Mouse (Mus musculus) erythroid progenitor cell, adult 5-6 weeks (primary cell): ENCODE results near the gene Gm7029. TPM values are rescaled to one million over a fixed set of nuclear protein-coding genes. Genes with fewer than 3 reads are reported as not detected.

Experiments used
- total RNA-seq, 2 experiments: library from RNA; stranded (forward) in 1 of 2; stranded (reverse) in 1 of 2; fragments of 150-400 nt in 1 of 2; fragments of 186-747, 209-891 nt in 1 of 2; gene quantifications; 2 replicates each; pipeline versions ENCODE4 v1.2.3 to v1.2.4; 2015 to 2017; ENCODE audit warnings: low replicate concordance in 2 of 2

Gene Gm7029
- total RNA-seq, 2 experiments from 2014 or later = not detected

Other genes starting within 250 kb of the Gm7029 start
- 31.4 and 36.5 TPM in 2 replicates for gene Zfp414, start 244.7 kb upstream of the Gm7029 start, total RNA-seq (2015; ENCODE audit: low replicate concordance)
- 22.3 and 28.9 TPM in 2 replicates for gene Zfp414, start 244.7 kb upstream of the Gm7029 start, total RNA-seq (2017; ENCODE audit: low replicate concordance)
- 5.4 and 7.6 TPM in 2 replicates for gene Pram1, start 235.8 kb upstream of the Gm7029 start, total RNA-seq (2015; ENCODE audit: low replicate concordance)
- 5.4 and 12.7 TPM in 2 replicates for gene Pram1, start 235.8 kb upstream of the Gm7029 start, total RNA-seq (2017; ENCODE audit: low replicate concordance)
- gene Hnrnpm, start 187.0 kb upstream of the Gm7029 start, total RNA-seq (2015; ENCODE audit: low replicate concordance) = 585 and 697 TPM in 2 replicates
- gene Hnrnpm, start 187.0 kb upstream of the Gm7029 start, total RNA-seq (2017; ENCODE audit: low replicate concordance) = 520 and 703 TPM in 2 replicates
- gene March2, start 155.2 kb upstream of the Gm7029 start, total RNA-seq (2015; ENCODE audit: low replicate concordance) = 409 and 494 TPM in 2 replicates
- gene March2, start 155.2 kb upstream of the Gm7029 start, total RNA-seq (2017; ENCODE audit: low replicate concordance) = 312 and 414 TPM in 2 replicates
- 59.1 and 87.6 TPM in 2 replicates for gene Rab11b, start 113.3 kb upstream of the Gm7029 start, total RNA-seq (2015; ENCODE audit: low replicate concordance)
- gene Rab11b, start 113.3 kb upstream of the Gm7029 start, total RNA-seq (2017; ENCODE audit: low replicate concordance) = 42.6 and 46.8 TPM in 2 replicates
- gene Angptl4, start 92.0 kb upstream of the Gm7029 start, total RNA-seq (2015; ENCODE audit: low replicate concordance) = 0.36 and 0.84 TPM in 2 replicates
- gene Angptl4, start 92.0 kb upstream of the Gm7029 start, total RNA-seq (2017; ENCODE audit: low replicate concordance) = 0.77 TPM in 1 of 2 replicates, not detected in the other
- 5.0 TPM in 1 of 2 replicates, not detected in the other for gene Kank3, start 63.3 kb upstream of the Gm7029 start, total RNA-seq (2015; ENCODE audit: low replicate concordance)
- 2.7 TPM in 1 of 2 replicates, not detected in the other for gene Kank3, start 63.3 kb upstream of the Gm7029 start, total RNA-seq (2017; ENCODE audit: low replicate concordance)
- gene Rps28, start 49.3 kb upstream of the Gm7029 start, total RNA-seq (2015; ENCODE audit: low replicate concordance) = 383 and 392 TPM in 2 replicates
- 429 and 508 TPM in 2 replicates for gene Rps28, start 49.3 kb upstream of the Gm7029 start, total RNA-seq (2017; ENCODE audit: low replicate concordance)
- gene Ndufa7, start 49.3 kb upstream of the Gm7029 start, total RNA-seq (2015; ENCODE audit: low replicate concordance) = 95.5 and 109 TPM in 2 replicates
- gene Ndufa7, start 49.3 kb upstream of the Gm7029 start, total RNA-seq (2017; ENCODE audit: low replicate concordance) = 42.4 and 46.1 TPM in 2 replicates
- gene Cd320, start 30.7 kb upstream of the Gm7029 start, total RNA-seq (2015; ENCODE audit: low replicate concordance) = 2.9 TPM in 1 of 2 replicates, not detected in the other
- gene Cd320, start 30.7 kb upstream of the Gm7029 start, total RNA-seq (2017; ENCODE audit: low replicate concordance) = 0.39 TPM in 1 of 2 replicates, not detected in the other
- 89.3 and 150 TPM in 2 replicates for gene Kifc1, start 16.8 kb downstream of the Gm7029 start, total RNA-seq (2015; ENCODE audit: low replicate concordance)
- gene Kifc1, start 16.8 kb downstream of the Gm7029 start, total RNA-seq (2017; ENCODE audit: low replicate concordance) = 479 and 506 TPM in 2 replicates
- gene Platr17, start 31.3 kb downstream of the Gm7029 start, total RNA-seq (2015; ENCODE audit: low replicate concordance) = not detected in 2 replicates
- gene Platr17, start 31.3 kb downstream of the Gm7029 start, total RNA-seq (2017; ENCODE audit: low replicate concordance) = not detected in 2 replicates
- gene Daxx, start 35.6 kb downstream of the Gm7029 start, total RNA-seq (2015; ENCODE audit: low replicate concordance) = 18.0 and 23.9 TPM in 2 replicates
- 23.4 and 29.3 TPM in 2 replicates for gene Daxx, start 35.6 kb downstream of the Gm7029 start, total RNA-seq (2017; ENCODE audit: low replicate concordance)
- gene Tapbp, start 42.1 kb downstream of the Gm7029 start, total RNA-seq (2015; ENCODE audit: low replicate concordance) = 86.1 and 88.4 TPM in 2 replicates
- 88.8 and 97.2 TPM in 2 replicates for gene Tapbp, start 42.1 kb downstream of the Gm7029 start, total RNA-seq (2017; ENCODE audit: low replicate concordance)
- gene Zbtb22, start 42.1 kb downstream of the Gm7029 start, total RNA-seq (2015; ENCODE audit: low replicate concordance) = 11.7 and 23.8 TPM in 2 replicates
- gene Zbtb22, start 42.1 kb downstream of the Gm7029 start, total RNA-seq (2017; ENCODE audit: low replicate concordance) = 20.3 and 28.8 TPM in 2 replicates
- 8.6 and 13.4 TPM in 2 replicates for gene Rgl2, start 55.7 kb downstream of the Gm7029 start, total RNA-seq (2015; ENCODE audit: low replicate concordance)
- gene Rgl2, start 55.7 kb downstream of the Gm7029 start, total RNA-seq (2017; ENCODE audit: low replicate concordance) = 11.3 and 29.0 TPM in 2 replicates
- gene Pfdn6, start 66.5 kb downstream of the Gm7029 start, total RNA-seq (2015; ENCODE audit: low replicate concordance) = 52.0 and 68.1 TPM in 2 replicates
- gene Pfdn6, start 66.5 kb downstream of the Gm7029 start, total RNA-seq (2017; ENCODE audit: low replicate concordance) = 40.0 and 109 TPM in 2 replicates
- gene Wdr46, start 66.8 kb downstream of the Gm7029 start, total RNA-seq (2015; ENCODE audit: low replicate concordance) = 3.6 and 11.3 TPM in 2 replicates
- gene Wdr46, start 66.8 kb downstream of the Gm7029 start, total RNA-seq (2017; ENCODE audit: low replicate concordance) = 4.6 and 8.2 TPM in 2 replicates
- not detected in 2 replicates for gene B3galt4, start 77.7 kb downstream of the Gm7029 start, total RNA-seq (2015; ENCODE audit: low replicate concordance)
- 0.26 and 2.8 TPM in 2 replicates for gene B3galt4, start 77.7 kb downstream of the Gm7029 start, total RNA-seq (2017; ENCODE audit: low replicate concordance)
- gene Vps52, start 82.0 kb downstream of the Gm7029 start, total RNA-seq (2015; ENCODE audit: low replicate concordance) = 8.0 and 18.4 TPM in 2 replicates
- 11.5 and 17.8 TPM in 2 replicates for gene Vps52, start 82.0 kb downstream of the Gm7029 start, total RNA-seq (2017; ENCODE audit: low replicate concordance)
- 779 and 808 TPM in 2 replicates for gene Rps18, start 82.2 kb downstream of the Gm7029 start, total RNA-seq (2015; ENCODE audit: low replicate concordance)
- 194 and 380 TPM in 2 replicates for gene Rps18, start 82.2 kb downstream of the Gm7029 start, total RNA-seq (2017; ENCODE audit: low replicate concordance)
- gene H2-K1, start 126.5 kb downstream of the Gm7029 start, total RNA-seq (2015; ENCODE audit: low replicate concordance) = 315 and 400 TPM in 2 replicates
- 167 and 182 TPM in 2 replicates for gene H2-K1, start 126.5 kb downstream of the Gm7029 start, total RNA-seq (2017; ENCODE audit: low replicate concordance)
- gene Ring1, start 150.8 kb downstream of the Gm7029 start, total RNA-seq (2015; ENCODE audit: low replicate concordance) = 1.3 and 2.5 TPM in 2 replicates
- 1.9 and 2.0 TPM in 2 replicates for gene Ring1, start 150.8 kb downstream of the Gm7029 start, total RNA-seq (2017; ENCODE audit: low replicate concordance)
- 40.4 and 50.3 TPM in 2 replicates for gene H2-Ke6, start 154.2 kb downstream of the Gm7029 start, total RNA-seq (2015; ENCODE audit: low replicate concordance)
- gene H2-Ke6, start 154.2 kb downstream of the Gm7029 start, total RNA-seq (2017; ENCODE audit: low replicate concordance) = 10.8 and 14.9 TPM in 2 replicates
- gene Slc39a7, start 157.8 kb downstream of the Gm7029 start, total RNA-seq (2015; ENCODE audit: low replicate concordance) = 2.5 and 8.6 TPM in 2 replicates
- gene Slc39a7, start 157.8 kb downstream of the Gm7029 start, total RNA-seq (2017; ENCODE audit: low replicate concordance) = 18.9 and 20.7 TPM in 2 replicates
- gene Rxrb, start 158.0 kb downstream of the Gm7029 start, total RNA-seq (2015; ENCODE audit: low replicate concordance) = 5.4 and 8.4 TPM in 2 replicates
- gene Rxrb, start 158.0 kb downstream of the Gm7029 start, total RNA-seq (2017; ENCODE audit: low replicate concordance) = 11.5 and 14.5 TPM in 2 replicates
- 0.36 and 0.42 TPM in 2 replicates for gene Col11a2, start 165.6 kb downstream of the Gm7029 start, total RNA-seq (2015; ENCODE audit: low replicate concordance)
- gene Col11a2, start 165.6 kb downstream of the Gm7029 start, total RNA-seq (2017; ENCODE audit: low replicate concordance) = 2.1 and 2.9 TPM in 2 replicates
- gene H2-Oa, start 218.5 kb downstream of the Gm7029 start, total RNA-seq (2015; ENCODE audit: low replicate concordance) = not detected in 2 replicates
- gene H2-Oa, start 218.5 kb downstream of the Gm7029 start, total RNA-seq (2017; ENCODE audit: low replicate concordance) = 0.39 and 1.5 TPM in 2 replicates
- 14.4 and 17.2 TPM in 2 replicates for gene H2-DMa, start 245.7 kb downstream of the Gm7029 start, total RNA-seq (2015; ENCODE audit: low replicate concordance)
- gene H2-DMa, start 245.7 kb downstream of the Gm7029 start, total RNA-seq (2017; ENCODE audit: low replicate concordance) = 12.3 and 20.4 TPM in 2 replicates
- 199 and 208 TPM in 2 replicates for gene Brd2, start 248.8 kb downstream of the Gm7029 start, total RNA-seq (2015; ENCODE audit: low replicate concordance)
- 191 and 208 TPM in 2 replicates for gene Brd2, start 248.8 kb downstream of the Gm7029 start, total RNA-seq (2017; ENCODE audit: low replicate concordance)